Comparison of ENCODE assay signal across 23 mouse cellular contexts in genomic region chr12:15911254-15911991, GRCm38 (mm10).
"Had no signal": no experiment of that assay in that cellular context is flagged by ENCODE, and none has a peak within 500 bp of the region (broad histone marks: within the 10 kb centered on the region; RNA-seq: fewer than 3 reads in every experiment).

No protein-coding gene starts in this region.

- H3K36me3 ChIP-seq: heart, embryonic 10.5 days; heart, embryonic 12.5 days; hindbrain, embryonic 13.5 days; hindbrain, embryonic 15.5 days; kidney, embryonic 15.5 days; limb, embryonic 13.5 days; limb, embryonic 15.5 days; liver, embryonic 12.5 days had no signal

- H3K9ac ChIP-seq: heart, embryonic 12.5 days; hindbrain, embryonic 13.5 days; hindbrain, embryonic 15.5 days; kidney, embryonic 15.5 days; limb, embryonic 13.5 days; limb, embryonic 15.5 days; liver, embryonic 12.5 days had no signal

- ATAC-seq: hindbrain, postnatal 0 days; intestine, embryonic 16.5 days; liver, embryonic 12.5 days had no signal

- H3K9me3 ChIP-seq: heart, embryonic 10.5 days; heart, embryonic 12.5 days; hindbrain, embryonic 13.5 days; hindbrain, embryonic 15.5 days; kidney, embryonic 15.5 days; limb, embryonic 13.5 days; limb, embryonic 15.5 days; liver, embryonic 12.5 days had no signal

- DNase-seq: gastrocnemius, postnatal 14 days; gastrocnemius, postnatal 36 days; heart, adult 11 months; heart, postnatal 4 days; kidney, adult 11 months; kidney, adult 2 months; kidney, adult 9 months; kidney, postnatal 14 days; kidney, postnatal 36 days; layer of hippocampus, adult 9-11 months; layer of hippocampus, postnatal 36 days; left cerebral cortex, postnatal 4 days had no signal

- H3K27me3 ChIP-seq: heart, embryonic 12.5 days; hindbrain, embryonic 13.5 days; hindbrain, embryonic 15.5 days; kidney, embryonic 15.5 days; limb, embryonic 13.5 days; limb, embryonic 15.5 days; liver, embryonic 12.5 days had no signal

- H3K4me1 ChIP-seq: heart, embryonic 10.5 days; heart, embryonic 12.5 days; hindbrain, embryonic 13.5 days; hindbrain, embryonic 15.5 days; kidney, embryonic 15.5 days; limb, embryonic 13.5 days; limb, embryonic 15.5 days; liver, embryonic 12.5 days had no signal

- H3K4me2 ChIP-seq: heart, embryonic 12.5 days; hindbrain, embryonic 13.5 days; hindbrain, embryonic 15.5 days; kidney, embryonic 15.5 days; limb, embryonic 13.5 days; limb, embryonic 15.5 days; liver, embryonic 12.5 days had no signal

- H3K4me3 ChIP-seq: heart, embryonic 10.5 days; heart, embryonic 12.5 days; hindbrain, embryonic 13.5 days; hindbrain, embryonic 15.5 days; kidney, embryonic 15.5 days; limb, embryonic 13.5 days; limb, embryonic 15.5 days; liver, embryonic 12.5 days had no signal

- H3K27ac ChIP-seq: heart, embryonic 10.5 days; hindbrain, embryonic 13.5 days; hindbrain, embryonic 15.5 days; hindbrain, postnatal 0 days; kidney, embryonic 15.5 days; kidney, postnatal 0 days; limb, embryonic 13.5 days; limb, embryonic 15.5 days; liver, embryonic 12.5 days had no signal
